Mouse (Mus musculus): ENCODE measurements around the gene Zc3h10.

GRCm38 (mm10) chr10:128524111-128524731 is 23.4 kb downstream of the Zc3h10 start:
- TF ChIP-seq GATA1 (IDR thresholded peaks at IDR 0.05; ENCODE audit: low read length) (no peak), TAL1 (IDR thresholded peaks at IDR 0.05; ENCODE audit: low read length) (no peak)

Measured in erythroblast, embryonic 14.5 days (primary cell).